Mouse (Mus musculus) G1E-ER4 (cell line): Measurements from ENCODE around the gene C2cd4c. TPM values are rescaled to one million over a fixed set of nuclear protein-coding genes. Genes with fewer than 3 reads are reported as not detected.

Source experiments
- GATA1 ChIP-seq: IDR thresholded peaks from one replicate; pipeline ENCODE4 v1.8.0; 2012; ENCODE audit warnings: low read length, inconsistent platforms
- polyA plus RNA-seq: library from polyadenylated mRNA; stranded (reverse); fragments of >175 nt; gene quantifications from 2 replicates; pipeline ENCODE4 v1.2.3, GENCODE M21; 2012

The C2cd4c gene
- polyA plus RNA-seq, result not detected in 2 replicates

- no peak for TF ChIP-seq GATA1
These were observed at the start of gene C2cd4c for GRCm38 (mm10) chr10:79613578-79614304. Gene C2cd4c (minus strand): TSS chr10:79614025.

- no peak for TF ChIP-seq GATA1
These were observed 48.0 kb upstream of the C2cd4c start for GRCm38 (mm10) chr10:79661861-79662260.

- TF ChIP-seq GATA1, result no peak
These were observed 46.5 kb upstream of the C2cd4c start for GRCm38 (mm10) chr10:79660298-79660697.

GRCm38 (mm10) chr10:79658829-79659228, 45.0 kb upstream of the C2cd4c start:
- no peak for TF ChIP-seq GATA1

GRCm38 (mm10) chr10:79654946-79655395, 41.1 kb upstream of the C2cd4c start:
- no peak for TF ChIP-seq GATA1

GRCm38 (mm10) chr10:79652789-79653188, 39.0 kb upstream of the C2cd4c start:
- no peak for TF ChIP-seq GATA1

GRCm38 (mm10) chr10:79649070-79649751, 35.4 kb upstream of the C2cd4c start:
- no peak for TF ChIP-seq GATA1

- TF ChIP-seq GATA1, result no peak
These were observed 31.9 kb upstream of the C2cd4c start, which contains the start of gene Odf3l2 for GRCm38 (mm10) chr10:79645711-79646110. Gene Odf3l2 (minus strand): TSS chr10:79645738.

- no peak for TF ChIP-seq GATA1
These were observed 24.8 kb upstream of the C2cd4c start for GRCm38 (mm10) chr10:79638486-79639204.

- no peak for TF ChIP-seq GATA1
These were observed 23.6 kb upstream of the C2cd4c start, which contains the start of gene Shc2 for GRCm38 (mm10) chr10:79637128-79638110. Gene Shc2 (minus strand): TSS chr10:79637918.

- TF ChIP-seq GATA1, result no peak
These were observed 22.5 kb upstream of the C2cd4c start for GRCm38 (mm10) chr10:79636287-79636686.

GRCm38 (mm10) chr10:79633006-79633777, 19.4 kb upstream of the C2cd4c start:
- TF ChIP-seq GATA1, result no peak

GRCm38 (mm10) chr10:79631432-79631831, 17.6 kb upstream of the C2cd4c start:
- no peak for TF ChIP-seq GATA1

- no peak for TF ChIP-seq GATA1
These were observed 14.6 kb upstream of the C2cd4c start for GRCm38 (mm10) chr10:79628377-79628776.
